Mouse (Mus musculus) spleen, postnatal 14 days (tissue): ENCODE measurements at regions not wholly inside any gene's neighbourhood (a gene's known extent, or its start where the extent isn't known, plus 50 kb on each side); places are given as distances from the start of the nearest gene placed in this dataset.
A peak's percentile ranks its signal among the peaks of the same experiment; 100 is the strongest.

Experiments
- DNase-seq, 2 experiments: peaks; one replicate each; pipeline ENCODE4 v3.0.0; 2021 to 2022; ENCODE audit warnings: low spot score in 2 of 2

DNA sequence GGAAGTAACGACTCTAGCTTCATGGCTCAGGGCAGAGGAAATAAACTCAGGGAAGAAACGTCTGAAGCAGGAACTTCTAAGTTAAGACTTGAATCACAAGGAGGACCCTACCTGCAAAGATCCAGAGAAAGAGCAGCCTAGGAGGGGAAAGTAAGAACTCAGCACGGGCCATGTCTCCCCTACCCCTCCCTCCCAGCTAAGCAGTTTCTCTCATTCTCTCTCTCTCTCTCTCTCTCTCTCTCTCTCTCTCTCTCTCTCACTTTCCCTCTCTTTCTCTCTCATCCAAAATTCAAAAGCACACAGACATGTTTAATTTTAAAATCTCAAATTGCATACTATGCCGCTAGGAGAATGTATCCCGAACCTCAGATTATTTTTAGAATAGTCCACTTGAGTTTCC, 267.3 kb downstream of the Dhx15 start:
- DNase-seq, result no peak

DNA sequence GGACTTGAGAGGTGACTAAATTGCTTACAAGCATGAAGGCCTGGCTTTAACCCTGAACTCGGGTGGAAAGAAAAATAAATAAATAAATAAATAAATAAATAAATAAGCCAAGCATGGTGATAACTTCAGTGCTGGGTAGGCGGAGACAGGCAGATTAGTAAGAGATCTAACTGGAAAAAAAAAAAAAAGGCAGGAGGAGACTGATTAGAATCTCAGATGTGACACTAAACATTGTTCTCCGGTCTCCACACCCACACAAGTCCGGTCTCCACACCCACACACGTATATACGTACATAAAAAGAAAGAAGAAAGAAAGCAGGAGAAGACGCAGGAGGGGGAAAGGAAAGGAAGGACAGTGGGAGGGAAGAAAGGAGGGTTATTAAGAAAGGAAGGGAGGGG, 267.8 kb downstream of the Dhx15 start:
- no peak for DNase-seq

DNA sequence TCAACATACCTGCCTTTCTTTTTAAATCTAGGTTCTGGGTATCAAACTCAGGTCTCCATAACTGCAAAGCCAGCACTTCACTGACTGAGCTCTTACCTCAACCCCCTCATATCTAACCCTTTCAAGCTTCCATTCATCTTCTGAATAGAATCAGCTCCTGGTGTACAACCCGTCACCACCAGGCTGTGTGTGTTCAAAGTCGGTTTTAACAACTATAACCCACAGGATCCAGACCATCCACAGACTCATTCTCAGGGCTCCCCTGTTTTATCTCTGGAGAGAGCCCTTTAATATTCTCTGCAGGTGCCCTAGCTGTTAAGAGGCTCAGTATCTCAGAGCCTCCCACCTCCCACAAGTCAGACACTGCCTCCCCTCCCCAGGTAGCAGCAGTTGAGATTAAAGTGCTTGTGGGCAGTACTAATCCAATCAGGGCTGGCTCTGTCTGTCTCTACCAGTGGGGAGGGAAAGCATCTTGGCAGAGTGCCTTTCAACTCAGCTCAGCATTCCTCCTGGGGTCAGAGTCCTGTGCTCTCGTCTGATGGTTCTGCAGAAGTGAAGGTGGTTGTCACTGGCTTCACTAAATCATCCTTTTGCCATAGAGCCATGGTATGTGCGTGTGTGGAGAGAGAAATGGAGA, 272.4 kb downstream of the Dhx15 start:
- no peak for DNase-seq

DNA sequence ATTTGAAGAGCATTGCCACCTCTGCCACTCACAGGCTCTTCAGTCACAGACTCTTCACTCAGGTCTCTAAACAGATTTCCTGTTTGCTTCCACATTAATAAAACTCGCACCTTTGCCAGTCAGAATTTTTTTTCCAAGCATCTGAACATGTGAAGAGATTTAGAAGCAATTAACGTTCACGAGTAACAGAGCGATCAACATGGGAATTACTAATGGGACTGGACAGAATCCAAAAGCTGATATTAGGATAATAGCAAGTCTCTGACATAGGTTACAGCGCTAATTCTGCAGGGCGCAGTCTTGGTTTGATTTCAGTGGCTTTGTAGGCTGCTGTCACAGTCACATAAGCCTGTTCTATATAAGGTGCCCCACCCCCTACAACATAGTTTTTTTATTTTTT, 275.6 kb downstream of the Dhx15 start:
- no peak for DNase-seq

DNA sequence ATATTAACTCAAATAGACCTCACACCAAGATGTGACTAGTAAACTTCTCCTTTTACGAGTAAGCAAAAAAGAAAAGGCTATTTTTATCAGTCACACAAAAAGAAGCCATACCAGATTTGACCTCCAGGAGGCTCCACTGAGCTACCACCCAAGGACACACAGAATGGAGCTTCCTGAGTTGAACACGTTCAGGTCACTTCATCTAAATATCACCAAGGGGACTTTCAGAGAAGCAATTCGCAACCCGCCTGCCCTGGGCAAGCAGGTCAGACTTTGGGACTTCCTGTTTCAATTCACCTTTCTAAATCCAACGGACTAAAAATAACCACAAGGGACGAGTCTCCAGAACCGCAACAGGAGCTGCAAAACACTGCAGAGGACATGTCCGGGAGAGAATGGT, 281.5 kb downstream of the Dhx15 start:
- peak in 1 of 2 experiments; percentile 4 for DNase-seq

DNA sequence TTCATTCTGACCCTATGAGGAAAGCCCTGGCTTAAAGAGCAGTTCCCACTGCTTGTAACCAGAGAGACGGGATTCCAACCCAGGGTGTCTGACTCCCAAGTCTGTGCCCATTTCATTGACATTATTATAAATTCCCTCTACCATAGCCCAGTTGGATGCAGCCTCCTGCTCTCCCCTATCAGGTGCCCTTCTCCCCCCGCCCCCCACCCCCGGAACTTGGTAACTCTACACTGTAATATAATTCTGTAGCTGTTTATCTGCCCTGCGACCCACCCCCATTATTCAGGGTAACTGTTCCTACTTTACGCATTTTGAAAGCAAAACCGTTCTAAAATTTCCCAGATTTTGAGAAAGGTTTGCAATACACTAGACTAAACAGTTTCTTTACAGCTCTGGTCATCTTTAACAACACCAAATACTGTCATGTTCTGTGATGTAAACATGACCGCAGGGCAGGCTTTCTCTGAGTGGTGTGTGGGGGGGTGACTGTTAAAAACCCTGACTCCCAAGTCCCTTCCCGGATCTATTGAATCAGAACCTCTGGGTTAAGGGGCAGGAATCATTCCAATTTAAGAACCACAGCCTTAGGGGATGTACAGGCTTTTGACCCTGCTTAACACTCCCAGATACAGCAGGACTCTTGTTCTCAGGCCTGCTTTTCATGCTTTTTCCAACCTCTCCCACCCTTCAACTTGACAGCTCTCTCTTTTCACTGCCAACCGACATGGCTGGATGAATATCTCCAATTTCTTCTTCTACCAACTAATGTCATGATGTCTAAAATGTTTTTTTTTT, 283.8 kb downstream of the Dhx15 start:
- no peak for DNase-seq

DNA sequence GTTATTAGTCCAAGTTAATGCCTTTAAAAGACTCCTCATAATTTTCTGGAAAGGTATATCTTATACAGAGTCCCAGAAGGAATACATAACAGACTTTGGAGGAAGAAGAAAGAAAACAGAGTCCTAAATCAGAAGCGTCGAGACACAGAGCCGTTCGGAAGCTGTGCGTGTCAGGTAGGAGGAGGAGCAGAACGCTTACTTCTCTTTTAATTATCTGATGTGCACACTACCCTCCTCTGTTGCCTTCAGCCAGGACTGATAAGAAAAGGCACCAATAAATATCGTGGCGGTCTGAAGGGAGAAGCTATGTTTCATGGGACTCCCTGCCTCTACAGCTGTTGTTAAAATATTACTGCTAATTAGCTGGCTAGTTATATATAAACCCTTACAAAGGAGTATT, 296.2 kb downstream of the Dhx15 start:
- no peak for DNase-seq

DNA sequence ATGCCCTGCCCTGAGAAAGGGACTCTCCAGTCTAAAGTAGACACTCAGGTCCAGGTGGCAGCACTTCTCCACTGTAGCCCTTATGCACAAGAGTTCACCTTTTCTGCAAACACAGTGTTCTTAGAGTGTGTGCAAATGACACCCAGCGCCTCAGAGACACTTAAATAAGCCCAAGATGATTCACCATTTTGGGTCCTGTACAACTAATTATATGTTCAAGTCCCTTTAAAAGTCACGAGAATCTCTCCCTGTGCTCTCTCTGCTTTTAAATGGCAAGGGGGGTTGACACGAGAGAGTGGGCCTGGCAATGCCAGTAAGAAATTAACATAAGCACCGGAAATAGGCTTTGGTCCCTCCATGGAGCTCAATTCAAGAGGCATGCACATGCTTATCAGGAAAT, 299.0 kb downstream of the Dhx15 start:
- no peak for DNase-seq

DNA sequence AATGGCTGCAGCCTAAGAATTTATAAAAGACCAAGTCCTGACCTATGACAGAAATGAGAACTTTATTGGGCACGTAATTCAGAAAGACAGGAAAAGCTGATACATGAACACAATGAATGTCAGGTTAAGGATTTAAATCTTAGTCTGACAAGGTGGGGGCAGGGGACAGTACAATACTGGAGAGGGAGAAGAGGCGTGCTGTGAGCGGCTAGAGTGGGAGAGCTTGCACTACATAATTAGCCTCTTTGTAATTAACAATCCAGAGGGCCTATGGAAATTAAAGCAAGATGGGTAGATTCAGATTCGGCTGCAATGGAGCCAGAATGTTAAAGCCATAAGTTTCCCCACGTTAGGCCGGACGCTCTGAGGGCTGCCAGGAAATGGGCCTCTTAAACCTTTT, 301.9 kb downstream of the Dhx15 start:
- no peak for DNase-seq

DNA sequence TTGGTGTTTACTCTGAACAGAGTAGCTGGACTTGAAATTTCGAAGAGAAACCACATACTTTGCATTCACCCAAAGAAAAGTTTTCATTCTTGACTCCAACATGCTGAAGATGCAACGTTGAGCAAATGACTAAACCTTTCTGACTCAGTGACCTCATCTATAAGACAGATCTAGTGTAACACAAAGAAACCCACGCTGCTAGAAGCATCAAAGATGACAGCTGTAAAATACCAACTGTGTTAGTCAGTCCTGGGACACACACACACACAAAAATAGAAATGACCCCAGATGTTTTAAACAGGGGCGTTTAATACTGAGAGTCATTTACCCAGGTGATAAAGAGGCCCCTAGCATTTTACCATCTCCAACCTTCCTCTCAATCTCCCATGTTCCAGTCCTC, 307.7 kb downstream of the Dhx15 start:
- DNase-seq, result no peak

DNA sequence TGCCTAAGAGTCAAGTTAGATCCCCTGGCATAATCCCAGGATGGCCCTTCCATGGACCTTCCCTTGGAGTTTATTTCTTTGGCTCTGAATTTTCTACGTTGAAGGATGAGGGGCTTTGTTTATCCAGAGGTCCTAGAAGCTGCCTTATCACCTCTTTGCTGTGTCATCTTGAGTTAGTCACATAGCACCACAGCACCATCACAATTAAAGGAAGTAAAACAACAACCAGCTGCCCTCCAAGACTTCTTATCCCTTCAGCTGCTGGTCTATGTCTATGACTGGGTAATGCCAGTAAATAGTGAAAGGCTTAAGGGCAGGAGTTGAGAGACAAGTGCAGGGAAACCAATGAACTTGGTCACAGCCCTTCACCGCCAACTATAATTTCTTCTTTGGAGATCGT, 308.1 kb downstream of the Dhx15 start:
- DNase-seq, result no peak

DNA sequence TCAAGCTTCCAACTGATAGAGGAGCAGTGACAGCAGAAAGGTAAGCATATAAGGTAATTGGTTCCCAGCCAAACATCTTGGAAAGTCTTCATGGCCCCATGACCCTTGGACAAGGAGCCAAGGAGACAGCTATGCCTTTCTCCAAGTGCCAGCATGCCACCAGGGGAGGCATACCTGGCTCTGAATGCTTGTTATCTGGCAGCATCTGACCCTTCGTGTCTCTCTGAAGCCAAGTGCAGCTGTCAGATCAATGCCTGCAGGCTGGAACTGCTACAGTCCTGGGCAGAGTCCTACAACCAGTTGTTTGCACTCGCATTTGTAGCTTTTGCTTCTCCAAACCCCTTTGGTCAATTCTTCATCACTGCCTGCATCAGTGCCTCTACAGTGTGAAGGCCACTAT, 309.3 kb upstream of the Ppargc1a start:
- no peak for DNase-seq

DNA sequence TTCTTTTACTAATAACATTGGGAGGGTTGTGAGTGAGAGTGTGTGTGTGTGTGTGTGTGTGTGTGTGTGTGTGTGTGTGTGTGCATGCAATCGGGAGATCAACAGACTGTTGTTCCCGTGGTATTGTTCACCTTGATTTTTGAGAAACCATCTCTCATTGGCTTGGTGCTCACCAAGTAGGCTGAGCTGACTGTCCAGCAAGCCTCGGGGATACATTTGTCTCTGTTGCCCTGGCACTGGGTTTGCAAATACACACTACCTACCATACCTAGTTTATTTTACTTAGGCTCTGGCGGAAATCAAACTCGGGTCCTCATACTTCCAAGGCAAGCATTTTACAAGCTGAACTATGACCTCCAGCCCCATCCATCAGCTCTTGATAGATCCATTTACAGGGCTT, 306.0 kb upstream of the Ppargc1a start:
- DNase-seq, result no peak

DNA sequence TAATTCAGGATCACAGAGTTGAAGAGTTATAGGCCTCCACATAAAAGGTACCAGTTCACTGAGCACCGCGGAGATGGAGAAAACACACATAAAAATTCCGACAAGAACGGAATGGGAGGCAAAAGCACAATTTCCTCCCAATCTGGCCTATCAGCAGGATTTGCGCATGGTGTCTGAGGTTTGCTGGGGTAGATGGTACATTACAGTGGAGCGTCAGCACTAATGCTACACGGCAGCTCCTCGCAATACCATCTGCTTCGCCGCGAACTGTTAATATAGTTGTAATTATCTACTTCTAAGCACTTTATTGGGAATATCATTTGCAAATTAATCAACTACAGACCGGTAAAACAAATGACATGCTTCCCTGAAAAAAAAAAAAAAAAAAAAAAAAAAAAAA, 304.2 kb upstream of the Ppargc1a start:
- DNase-seq, result no peak

DNA sequence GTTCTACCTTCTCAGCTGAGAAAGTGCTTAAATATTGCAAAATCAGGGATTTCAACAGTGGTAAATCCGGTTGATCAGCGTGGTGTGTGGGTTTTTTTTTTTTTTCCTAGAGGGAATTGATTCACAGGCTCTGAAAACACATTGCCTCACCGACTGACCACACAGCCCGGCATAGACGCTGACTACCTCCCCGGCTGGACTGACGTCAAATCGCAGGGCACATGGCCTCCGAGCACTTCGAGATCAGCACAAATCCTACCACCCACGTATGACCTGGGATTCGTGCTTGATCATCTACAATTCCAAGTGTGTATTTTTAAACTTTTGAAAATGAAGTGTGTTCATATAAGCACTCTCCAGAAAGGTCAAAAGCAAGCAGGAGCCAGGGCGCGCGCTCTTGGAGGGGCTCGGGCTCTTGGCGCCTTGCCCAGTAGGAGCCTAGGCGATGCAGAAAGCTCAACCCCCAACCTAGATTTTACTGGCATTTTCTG, 300.7 kb upstream of the Ppargc1a start:
- no peak for DNase-seq

DNA sequence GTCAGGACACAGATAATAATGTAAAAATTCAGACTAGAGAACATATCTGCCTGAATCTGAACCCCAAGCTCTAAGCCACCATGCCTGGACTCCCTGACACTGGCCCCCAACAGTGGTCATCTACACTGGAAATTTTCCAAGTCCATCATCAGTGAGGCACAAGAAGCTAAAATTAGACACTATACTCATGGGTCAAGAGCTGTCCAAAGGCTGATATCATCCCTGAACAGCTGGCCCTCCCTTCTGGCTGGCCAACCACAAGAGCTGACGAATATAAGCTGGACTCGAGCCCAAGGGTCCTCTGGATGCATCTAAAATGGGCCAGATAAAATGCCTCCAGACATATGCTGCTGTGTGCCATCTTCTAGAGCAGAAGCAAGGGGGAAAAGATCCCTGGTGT, 298.5 kb upstream of the Ppargc1a start:
- no peak for DNase-seq

DNA sequence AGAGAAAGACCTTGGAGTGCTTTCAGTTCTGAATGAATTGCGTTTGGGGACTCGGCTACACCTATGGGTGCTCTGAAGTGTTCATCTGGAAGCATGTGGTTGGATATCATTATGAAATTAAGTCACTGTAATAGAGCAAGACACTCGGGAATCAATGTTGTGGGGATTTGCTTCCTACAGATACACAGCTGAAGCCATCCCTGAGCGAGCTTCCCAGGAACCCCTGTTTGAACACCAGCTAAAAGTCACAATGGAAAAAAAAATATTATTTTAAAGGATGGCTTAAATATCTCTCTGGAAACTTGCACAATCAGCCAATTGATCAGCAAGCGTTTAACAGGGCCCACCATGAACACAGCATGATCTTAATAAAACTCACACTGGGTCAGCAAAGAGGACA, 293.0 kb upstream of the Ppargc1a start:
- no peak for DNase-seq

DNA sequence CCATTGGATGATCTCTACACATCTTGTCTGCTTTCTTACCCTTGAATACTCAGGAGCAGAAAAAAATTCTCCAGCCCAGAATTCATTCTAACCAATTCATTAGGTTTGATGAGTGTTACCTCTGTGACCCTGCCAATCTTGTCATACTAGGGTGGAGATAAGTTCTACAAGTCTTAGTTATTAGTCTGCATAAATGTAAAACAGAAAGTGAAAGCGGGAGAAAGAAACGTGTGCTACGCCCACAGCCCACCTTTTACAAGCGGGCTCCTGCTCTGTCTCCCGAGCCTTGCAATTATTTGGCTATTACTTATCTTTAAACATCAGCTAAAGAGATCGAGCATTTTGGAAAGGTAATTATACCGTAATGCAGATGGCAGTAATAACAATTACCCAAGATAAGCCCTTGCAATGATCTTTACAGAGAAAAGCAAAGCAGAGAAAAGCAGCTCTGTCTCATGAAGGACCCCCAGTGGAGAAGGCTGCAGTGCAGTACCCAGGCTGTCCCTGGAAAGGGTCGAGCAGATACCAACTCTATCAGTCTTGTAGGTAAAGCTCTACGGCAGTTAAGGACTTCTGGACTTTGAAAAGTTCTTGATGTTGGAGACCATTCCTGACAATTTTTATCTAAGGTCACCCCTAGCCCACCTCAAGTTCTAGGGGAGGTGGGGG, 286.1 kb upstream of the Ppargc1a start:
- DNase-seq, result no peak

DNA sequence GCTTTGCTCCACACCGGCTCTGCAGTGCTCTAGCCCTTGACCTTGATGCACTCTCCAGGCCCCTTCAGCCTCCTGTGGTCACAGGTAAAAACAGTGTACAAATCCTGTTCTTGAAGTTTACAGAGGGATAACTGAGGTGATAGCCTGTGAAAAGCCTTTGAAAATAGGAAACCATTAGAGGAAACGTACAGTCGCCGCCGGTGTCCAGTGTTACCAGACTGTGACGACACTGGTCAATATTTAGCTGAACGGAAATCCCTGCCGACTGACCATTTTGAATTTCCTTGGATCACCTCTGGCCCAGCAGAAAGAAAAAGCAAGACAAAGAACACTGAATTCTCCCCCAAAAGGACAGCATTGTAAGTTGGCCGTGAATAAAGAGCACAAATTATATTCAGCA, 282.6 kb upstream of the Ppargc1a start:
- no peak for DNase-seq

DNA sequence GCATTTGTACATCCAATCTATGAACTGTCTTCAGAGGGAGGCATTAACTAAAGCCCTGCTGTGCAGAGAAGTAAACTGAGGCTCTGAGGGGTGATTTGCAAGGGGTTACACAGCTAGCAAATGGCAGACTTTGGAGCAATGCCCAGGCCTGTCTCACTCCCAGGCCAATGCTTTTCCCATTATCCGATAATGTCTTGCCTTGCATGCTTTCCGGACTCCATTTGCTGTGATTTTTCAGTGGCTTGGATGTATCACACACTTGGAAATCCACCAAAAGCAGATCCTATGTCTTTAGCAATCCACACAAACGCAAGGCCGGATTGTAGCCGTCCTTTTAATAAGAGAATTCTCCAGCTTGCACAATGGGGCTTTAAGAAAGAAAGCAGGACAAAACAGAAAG, 281.7 kb upstream of the Ppargc1a start:
- DNase-seq, result no peak

DNA sequence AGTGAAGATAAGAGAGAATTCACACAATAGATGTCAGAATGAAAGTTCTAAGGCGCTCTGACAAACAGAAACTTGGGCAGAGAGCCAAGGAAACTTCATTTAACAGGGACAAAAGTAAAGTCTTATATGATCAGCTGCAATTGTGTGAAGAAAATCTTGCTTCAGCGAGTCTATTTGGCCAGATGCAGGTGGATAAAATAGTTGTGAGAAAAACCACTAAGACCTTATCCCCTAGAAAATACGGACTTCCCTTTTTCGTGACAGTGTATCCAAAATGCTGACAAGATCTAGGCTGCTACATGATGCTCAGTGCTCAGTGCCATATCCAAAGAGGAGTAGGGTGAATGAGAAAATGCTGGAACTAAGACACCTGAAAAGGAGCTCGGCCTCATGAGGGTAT, 274.7 kb upstream of the Ppargc1a start:
- DNase-seq, result no peak

DNA sequence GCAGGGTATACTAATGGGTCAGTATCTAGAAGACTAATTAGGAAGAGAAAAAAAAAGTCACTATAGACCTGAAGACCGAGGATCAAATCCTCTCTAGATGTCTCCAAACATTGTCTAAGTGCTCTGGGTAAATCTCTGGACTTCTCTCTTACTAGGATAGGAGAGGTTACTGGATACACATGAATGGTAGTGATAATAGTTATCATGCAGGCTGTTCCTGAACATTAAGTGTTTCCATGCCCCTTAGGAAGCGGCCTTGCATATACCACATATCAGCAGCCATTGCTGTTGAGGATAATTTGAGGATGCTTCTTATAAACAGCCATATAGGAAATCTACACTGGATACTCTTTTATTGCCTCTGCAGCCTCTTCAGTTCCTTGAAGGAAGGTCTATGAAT, 274.2 kb upstream of the Ppargc1a start:
- DNase-seq, result no peak
